Mouse (Mus musculus): Measurements from ENCODE around the gene Gm5475.
A peak's percentile ranks its signal among the peaks of the same experiment; 100 is the strongest.
"Not testable (repeated sequence)": the region's sequence is repeated elsewhere in the genome, so short reads cannot be mapped to it uniquely, and the experiment has no call there.

Gene Gm5475

GRCm38 (mm10) chr15:100421758-100422197, at the start of gene Gm5475:
TSS of gene Gm5475 (plus strand) at chr15:100422147.
- not testable (repeated sequence) for DNase-seq (ENCODE audit: low spot score in 2 of 2)

GRCm38 (mm10) chr15:100375066-100375465, 46.9 kb upstream of the Gm5475 start:
- DNase-seq (ENCODE audit: low spot score in 2 of 2) = peak in 1 of 2 experiments; percentile 66

DNA sequence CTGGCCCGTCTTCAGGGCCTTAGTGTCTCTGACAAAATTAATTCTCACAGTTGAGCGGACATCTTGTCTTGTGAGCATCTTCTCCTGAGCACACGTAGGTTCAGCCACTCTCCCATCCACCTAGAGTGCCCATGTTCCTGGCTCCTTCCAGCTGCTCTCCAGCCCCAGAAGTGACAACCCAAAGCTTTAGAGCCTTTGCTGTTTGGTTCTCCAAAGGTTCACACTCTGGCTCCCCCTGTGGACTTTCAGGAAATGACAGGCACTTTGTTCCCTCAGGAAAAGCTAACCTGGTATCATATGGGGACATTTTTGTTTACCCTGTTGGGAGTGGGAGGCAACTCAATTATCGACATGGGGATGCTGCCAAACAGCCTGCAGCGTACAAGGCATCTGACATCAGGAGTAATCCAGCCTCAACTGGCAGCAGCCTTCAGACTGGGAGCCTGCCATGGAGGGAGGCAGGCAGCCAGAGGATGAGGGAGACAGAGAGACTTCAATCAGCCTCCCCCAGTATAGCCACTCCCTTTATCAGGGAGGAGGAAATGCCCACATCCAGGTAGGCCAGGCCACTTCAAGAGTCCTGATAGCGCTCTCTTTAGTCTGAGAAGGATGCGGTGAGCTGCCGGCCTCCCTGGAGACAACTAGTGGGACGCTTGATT, 44.0 kb upstream of the Gm5475 start:
- DNase-seq (ENCODE audit: low spot score in 2 of 2) = not testable (repeated sequence)

GRCm38 (mm10) chr15:100379658-100380057, 42.3 kb upstream of the Gm5475 start:
- DNase-seq (ENCODE audit: low spot score in 2 of 2) = no peak

GRCm38 (mm10) chr15:100380104-100380503, 41.8 kb upstream of the Gm5475 start:
- DNase-seq (ENCODE audit: low spot score in 2 of 2) = no peak

DNA sequence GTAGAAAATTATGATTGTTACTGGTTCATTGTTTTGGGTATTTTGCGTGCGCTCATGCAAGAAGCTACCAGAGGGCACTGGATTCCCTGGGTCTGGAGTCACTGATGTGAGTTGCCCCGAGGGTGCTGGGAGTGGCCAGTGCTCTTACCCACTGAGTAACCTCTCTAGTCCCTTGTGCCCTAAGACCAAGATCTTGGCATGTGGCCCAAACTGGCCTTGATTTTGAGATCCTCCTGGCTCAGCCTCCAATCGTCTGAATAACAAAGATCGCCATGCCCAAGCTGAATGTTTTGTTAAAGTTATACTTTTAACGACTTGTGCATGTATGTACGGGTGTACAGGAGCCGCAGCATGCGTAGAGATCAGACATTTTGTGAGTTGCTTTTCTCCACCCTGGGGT, 36.2 kb upstream of the Gm5475 start:
- DNase-seq (ENCODE audit: low spot score in 2 of 2) = no peak

GRCm38 (mm10) chr15:100387544-100388223, 34.3 kb upstream of the Gm5475 start:
- no peak for DNase-seq (ENCODE audit: low spot score in 2 of 2)

DNA sequence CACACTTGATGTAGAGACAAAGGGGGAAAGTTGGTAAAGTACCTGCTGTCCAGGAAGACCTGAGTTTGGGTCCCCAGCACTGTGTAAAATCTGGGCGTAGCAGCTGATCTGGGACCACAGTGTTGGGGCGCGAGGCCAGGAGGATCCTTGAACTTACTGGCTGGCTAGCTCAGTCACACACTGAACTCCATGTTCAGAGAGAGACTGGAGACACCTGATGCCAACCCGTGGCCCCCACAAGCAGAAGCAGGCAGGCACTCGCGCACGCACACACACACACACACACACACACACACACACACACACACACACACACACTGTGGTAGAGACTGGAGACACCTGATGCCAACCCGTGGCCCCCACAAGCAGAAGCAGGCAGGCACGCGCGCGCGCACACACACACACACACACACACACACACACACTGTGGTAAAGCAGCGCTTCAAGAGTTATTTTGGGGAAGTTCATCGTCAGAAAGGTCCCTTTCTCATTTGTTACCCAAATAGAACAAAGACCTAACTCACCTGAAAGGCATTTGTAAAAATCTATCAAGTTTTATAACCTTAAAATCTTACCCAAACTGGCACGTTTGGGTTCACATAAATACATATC, 33.6 kb upstream of the Gm5475 start:
- DNase-seq (ENCODE audit: low spot score in 2 of 2) = no peak

GRCm38 (mm10) chr15:100388886-100389285, 33.1 kb upstream of the Gm5475 start:
- DNase-seq (ENCODE audit: low spot score in 2 of 2) = no peak

- DNase-seq (ENCODE audit: low spot score in 2 of 2) = no peak
Observed at GRCm38 (mm10) chr15:100391066-100391465, 30.9 kb upstream of the Gm5475 start.

DNA sequence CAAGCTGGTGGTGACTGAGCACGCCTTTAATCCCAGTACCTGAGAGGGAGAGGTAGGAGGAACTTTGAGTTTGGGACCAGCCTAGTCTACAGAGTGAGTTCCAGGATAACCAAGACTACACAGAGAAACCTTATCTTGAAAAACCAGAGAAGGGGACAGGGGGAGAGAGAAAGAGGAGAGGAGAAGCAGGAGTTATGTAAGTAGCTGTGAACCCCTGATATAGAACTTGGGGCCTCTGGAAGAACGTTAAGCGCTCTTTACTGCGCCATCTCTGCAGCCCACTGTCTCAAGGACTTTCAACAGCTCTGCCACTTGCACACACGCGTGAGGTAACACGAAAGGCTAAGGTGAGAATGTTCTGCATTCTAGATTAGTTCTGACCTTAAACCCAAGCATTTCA, 30.3 kb upstream of the Gm5475 start:
- no peak for DNase-seq (ENCODE audit: low spot score in 2 of 2)

- no peak for DNase-seq (ENCODE audit: low spot score in 2 of 2)
Observed at GRCm38 (mm10) chr15:100393016-100393415, 28.9 kb upstream of the Gm5475 start.

DNA sequence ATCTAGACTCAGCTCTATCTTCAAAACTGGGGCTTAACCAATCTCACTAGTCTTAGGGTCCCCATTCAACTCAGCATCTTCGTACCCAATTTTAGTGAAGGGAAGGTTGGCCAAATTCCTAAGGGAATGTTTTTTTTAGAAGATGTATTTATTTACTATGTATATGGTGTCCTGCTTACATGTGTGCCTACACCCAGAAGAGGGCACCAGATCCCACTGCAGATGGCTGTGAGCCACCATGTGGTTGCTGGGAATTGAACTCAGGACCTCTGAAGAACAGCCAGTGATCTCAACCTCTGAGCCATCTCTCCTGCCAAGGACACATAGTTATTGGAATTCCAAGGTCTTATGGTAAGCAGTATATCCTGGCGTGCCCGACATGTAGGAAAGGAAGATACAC, 26.4 kb upstream of the Gm5475 start:
- no peak for DNase-seq (ENCODE audit: low spot score in 2 of 2)

DNA sequence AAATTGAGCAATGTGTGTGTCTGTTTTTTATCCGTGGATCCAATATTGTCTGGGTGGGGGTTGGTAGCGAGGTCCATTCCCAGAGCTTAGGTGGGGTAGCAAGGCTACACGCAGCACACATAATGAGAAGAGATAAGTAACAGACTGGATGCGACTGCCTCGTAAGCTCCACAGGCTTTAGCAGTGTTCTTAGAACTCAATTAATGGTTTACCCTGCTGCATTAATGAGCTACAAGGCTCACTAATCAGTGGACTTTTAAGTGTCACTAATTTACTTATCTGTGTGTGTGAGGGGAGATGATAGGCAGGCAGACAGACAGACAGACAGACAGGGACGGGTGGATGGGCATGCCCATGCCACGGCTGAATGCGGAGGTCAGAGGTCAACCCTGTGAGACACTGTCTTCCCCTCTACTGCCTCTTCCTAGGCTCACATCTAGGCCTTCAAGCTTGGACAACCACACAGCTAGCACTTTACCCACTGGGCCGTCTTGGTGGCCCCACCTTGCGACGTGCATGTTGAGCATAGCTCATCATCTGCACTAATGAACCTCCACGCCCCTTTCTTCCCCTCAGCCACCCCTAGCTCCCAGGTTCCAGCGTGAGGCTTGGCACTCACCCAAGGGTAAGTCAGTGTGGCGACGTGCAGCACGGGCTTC, 21.2 kb upstream of the Gm5475 start:
- no peak for DNase-seq (ENCODE audit: low spot score in 2 of 2)

DNA sequence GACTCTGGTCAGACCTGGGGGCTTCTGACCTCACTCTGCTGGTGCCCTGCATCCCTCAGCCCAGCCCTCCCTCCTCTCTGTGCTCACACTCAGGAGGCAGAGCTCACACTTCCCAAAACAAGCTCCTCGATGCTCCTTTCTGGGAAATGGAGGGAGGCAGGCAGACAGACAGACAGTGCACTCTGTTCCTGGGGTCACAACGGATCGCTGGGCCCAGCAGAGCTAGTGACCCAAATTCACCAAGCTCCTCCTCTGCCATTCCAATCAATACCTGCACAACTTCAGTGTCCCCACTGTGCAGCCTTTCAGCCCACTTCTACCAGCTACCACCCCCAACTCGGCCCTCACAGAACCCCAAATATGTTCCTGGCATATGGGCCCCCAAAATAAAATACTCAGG, 20.1 kb upstream of the Gm5475 start:
- no peak for DNase-seq (ENCODE audit: low spot score in 2 of 2)

- no peak for DNase-seq (ENCODE audit: low spot score in 2 of 2)
Observed at GRCm38 (mm10) chr15:100402347-100402746, 19.6 kb upstream of the Gm5475 start.

DNA sequence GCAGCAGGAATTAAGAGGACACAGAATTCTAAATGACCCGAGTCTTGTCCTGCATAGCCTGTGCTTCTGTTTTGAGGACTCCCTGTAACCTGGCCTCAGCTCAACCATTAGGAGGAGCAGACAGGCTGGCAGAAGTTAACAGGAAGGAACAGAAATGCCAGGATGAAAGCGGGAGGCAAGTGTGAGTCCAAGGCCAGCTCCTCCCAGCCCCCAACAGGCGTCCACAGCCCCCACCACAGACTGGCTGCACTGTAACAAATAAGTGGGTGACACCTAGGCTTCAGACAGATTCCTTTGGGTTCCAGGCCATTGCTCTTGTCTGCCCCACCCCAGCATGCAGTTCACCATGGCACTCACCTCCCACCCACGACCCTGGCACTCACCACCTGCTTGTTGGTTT, 19.1 kb upstream of the Gm5475 start:
- no peak for DNase-seq (ENCODE audit: low spot score in 2 of 2)

DNA sequence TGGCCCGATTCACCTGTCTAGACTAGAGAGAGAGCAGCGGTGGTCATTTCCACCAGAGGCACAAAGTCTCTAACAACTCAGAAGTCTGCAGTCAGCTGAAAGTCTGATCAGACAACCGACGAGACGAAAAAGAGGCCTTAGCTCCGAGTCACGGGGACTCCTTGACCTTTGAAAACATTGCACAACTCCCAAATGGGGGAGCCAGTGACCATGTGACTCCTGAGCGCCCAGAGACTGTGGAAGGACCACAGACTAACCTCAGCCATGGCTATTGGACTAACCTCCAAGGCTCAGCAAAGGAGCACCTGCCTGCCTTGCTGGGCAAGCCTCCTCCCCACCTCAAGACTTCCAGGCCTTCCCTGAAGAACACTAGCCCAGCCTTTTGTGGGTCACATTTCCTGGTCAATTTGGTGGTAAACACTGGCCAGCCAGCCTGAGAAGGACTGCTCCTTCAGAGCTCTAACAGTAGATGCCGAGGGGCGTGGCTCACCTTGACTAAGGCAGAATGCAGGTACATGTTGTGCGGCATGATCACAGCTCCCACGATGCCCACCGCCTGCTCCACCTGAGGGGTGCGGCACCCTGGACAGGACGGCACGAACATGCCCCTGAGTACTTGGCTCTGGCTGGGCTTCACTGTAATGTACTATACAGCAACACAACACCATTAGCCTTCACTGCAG, 18.5 kb upstream of the Gm5475 start:
- no peak for DNase-seq (ENCODE audit: low spot score in 2 of 2)

- DNase-seq (ENCODE audit: low spot score in 2 of 2) = no peak
Observed at GRCm38 (mm10) chr15:100406088-100406487, 15.9 kb upstream of the Gm5475 start.

GRCm38 (mm10) chr15:100410918-100411672, 10.9 kb upstream of the Gm5475 start:
- DNase-seq (ENCODE audit: low spot score in 2 of 2) = no peak

DNA sequence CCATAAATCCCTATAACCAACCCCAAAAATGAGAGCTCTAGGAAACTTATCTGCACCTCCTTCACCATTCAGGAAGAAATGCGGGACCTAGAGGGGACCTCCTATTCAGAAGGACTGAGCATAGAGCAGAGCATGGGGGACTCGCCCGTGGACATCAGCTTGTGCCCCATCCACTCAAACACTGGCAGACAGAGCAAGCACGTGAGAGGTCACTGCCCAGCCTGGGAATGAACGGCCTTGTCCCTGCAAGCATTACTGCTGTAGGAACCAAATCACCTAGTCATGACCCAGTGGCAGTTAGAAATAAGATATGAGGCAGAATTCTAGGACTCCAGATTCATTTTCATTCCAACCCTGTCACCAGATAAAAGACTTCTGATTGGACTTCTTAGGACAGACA, 10.2 kb upstream of the Gm5475 start:
- no peak for DNase-seq (ENCODE audit: low spot score in 2 of 2)
